Mouse (Mus musculus): ENCODE data around the gene Zfp689. TPM values are rescaled to one million over a fixed set of nuclear protein-coding genes. Genes with fewer than 3 reads are reported as not detected.

Gene Zfp689
- 1.2 TPM for polyA plus RNA-seq (2014; fragmentation: Illumina TruSeq; extraction: RNeasy Lipid Tissue Mini Kit (QIAGEN cat#74804); ENCODE audit: low read depth, low replicate concordance)

DNA sequence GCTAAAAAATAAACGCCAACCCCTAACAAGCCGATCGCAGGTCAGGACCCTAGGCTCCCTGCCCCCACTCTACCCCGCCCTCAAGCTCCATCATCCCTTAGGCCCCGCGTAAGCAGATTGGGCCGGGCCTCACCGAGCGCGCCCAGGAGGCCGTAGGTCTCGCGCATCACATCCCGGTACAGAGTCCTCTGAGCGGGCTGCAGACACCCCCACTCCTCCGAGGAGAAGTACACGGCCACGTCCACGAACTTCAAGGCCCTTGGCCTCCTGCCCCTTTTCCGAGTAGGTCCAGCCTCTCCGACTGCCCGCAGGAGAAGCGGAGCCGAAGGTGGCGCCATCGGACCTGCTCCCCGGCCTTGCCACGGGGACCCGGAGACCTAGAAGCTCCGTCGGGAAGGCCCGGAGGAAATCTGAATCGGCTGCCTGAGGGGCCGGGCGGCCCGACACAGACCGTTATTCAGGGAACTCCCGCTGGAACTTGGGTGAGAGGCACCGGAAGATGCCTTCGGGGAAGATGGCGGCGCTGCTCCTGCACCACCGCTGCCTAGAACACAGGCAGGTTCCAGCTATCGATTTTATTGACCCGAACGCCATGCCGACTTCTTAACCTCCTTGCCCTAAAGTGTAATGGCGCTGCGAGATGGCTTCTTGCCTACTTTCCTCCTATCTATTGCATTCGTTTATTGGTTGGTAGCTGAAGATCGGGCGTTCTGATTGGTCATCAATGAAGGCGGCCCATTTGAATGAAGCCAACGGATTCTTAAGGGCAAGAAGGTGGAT is at the start of gene Zfp689:
Zfp689 (minus strand) TSS at position 638 of the 780 bp plus-strand sequence.

DNA sequence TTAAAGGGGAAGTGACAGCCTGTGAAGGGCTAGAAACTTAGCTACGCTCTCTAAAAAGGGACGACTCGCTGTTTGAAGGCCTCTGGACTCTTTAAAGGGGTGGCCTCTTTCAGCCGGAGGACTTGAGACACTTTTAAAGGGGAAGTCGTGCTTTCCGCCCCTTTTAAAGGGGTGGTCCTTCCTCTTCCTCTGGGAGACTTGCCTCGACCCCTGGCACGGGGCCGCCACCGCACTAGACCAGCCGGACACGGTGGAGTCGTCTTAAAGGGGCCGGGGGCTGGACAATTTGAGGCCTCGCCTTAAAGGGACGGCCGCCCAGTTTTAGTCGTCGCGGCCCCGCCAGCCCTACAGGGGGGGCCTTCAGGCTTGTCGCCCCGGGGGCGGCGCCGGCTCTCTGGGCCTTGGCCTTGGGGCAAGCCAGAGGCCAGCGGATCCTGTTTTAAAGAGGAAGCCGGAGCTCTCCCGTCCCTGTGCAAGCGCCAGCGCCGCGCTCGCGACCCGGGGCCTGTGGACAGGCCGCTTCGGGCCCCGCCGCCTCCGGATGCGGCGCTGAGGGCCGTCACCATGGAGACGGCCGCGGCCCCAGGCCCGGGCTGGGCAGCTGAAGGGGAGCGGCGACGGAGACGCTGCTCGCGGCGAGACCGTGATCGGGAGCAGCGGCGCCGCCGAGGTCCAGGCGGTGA is 29.8 kb upstream of the Zfp689 start, which contains the start of gene Fbrs:
Fbrs (plus strand) TSS at position 565 of the 683 bp plus-strand sequence.

DNA sequence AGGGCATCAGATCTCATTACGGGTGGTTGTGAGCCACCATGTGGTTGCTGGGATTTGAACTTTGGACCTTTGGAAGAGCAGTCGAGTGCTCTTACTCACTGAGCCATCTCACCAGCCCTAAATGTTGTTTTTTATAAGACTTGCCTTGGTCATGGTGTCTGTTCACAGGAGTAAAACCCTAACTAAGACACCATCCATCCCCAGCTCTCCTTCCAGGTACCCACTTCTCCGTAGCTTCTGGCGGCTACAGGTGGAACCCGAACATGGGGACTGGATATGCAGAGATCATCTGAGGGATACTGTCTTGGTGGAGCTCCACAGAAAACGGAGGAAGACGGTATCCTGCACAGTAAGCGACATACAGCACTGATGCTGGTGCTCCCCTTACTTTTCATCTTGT is 10.4 kb upstream of the Zfp689 start, which contains the start of gene Prr14:
Prr14 (plus strand) TSS at position 301 of the 400 bp plus-strand sequence.

DNA sequence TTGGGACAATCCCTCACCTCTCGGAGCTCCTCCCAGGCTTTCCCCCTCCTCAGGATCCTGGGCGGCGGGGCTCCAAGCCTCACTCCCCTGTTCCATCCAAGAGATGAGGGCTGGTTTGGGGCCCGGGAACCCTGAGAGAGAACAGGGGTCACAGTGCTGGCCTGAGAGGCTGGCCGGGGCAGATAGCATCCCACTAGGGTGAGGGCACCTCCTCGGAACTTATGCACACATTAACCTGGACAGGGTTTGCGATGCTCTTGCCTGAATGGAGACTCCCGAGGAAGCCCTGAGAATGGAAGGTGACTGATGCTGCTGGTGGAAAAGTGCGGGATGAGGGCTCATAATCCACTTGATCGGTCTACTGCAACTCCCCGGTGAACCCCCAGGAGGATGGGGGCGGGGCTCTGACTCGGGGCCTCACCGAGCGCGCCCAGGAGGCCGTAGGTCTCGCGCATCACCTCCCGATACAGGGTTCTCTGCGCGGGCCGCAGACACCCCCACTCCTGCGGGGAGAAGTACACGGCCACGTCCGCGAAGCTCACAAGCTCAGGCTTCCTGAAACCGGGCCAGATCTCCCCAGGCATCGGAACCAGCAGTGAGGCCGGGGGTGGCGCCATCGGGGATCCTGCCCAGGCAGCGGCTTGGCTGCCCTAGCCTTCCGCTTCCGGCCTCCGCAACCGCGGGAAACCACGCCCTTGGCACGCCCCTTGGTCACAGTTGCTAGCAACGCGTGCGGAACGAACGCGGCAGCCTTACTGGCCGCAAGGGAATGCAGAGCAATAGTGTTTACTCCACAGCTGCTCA is 27.4 kb downstream of the Zfp689 start, which contains the start of gene Zfp688:
Zfp688 (minus strand) TSS at position 681 of the 804 bp plus-strand sequence.

DNA sequence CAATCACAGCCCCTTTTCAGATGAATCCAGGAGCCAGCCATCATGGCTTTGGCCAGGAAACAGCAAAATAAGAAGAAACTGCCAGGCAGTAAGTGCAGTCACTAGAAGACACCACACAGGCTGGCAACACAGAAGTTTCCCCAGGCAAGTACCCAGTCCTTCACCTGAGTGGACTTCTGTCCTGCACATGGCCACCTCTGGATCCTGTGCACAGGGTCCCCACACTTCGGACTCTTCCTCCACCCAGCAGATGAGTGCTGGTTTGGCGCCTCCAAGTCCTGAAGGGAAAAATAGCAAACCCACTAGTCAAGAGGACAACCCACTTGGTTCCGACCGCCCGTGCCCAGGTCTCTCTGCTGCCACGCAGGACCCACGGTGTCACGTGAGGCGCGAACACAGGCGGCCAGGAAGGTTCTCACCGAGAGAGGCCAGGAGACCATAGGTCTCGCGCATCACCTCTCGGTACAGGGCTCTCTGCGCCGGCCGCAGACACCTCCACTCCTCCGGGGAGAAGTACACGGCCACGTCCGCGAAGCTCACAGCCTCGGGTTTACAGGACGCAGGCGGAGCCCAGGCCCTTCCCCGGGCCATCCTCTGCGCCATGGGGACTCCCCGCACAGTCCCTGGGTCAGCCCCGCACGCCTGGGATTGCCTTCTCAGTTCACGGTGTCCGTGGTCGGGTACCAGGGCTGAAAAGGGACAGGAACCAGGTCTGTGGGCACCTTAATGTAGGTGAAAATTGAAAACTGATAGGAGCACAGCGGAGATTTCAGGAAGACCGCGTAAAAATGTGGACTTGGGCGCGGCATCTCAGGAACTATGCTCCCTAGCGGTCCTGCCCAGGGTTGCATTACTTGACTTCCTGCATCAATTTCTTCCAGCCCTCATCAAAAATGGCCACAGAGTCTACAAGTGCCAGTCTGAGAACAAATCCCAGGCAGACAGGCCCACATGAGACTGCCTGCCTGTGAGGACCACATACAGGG is 42.7 kb downstream of the Zfp689 start, which contains the start of gene Zfp764:
Zfp764 (minus strand) TSS at position 821 of the 986 bp plus-strand sequence.

DNA sequence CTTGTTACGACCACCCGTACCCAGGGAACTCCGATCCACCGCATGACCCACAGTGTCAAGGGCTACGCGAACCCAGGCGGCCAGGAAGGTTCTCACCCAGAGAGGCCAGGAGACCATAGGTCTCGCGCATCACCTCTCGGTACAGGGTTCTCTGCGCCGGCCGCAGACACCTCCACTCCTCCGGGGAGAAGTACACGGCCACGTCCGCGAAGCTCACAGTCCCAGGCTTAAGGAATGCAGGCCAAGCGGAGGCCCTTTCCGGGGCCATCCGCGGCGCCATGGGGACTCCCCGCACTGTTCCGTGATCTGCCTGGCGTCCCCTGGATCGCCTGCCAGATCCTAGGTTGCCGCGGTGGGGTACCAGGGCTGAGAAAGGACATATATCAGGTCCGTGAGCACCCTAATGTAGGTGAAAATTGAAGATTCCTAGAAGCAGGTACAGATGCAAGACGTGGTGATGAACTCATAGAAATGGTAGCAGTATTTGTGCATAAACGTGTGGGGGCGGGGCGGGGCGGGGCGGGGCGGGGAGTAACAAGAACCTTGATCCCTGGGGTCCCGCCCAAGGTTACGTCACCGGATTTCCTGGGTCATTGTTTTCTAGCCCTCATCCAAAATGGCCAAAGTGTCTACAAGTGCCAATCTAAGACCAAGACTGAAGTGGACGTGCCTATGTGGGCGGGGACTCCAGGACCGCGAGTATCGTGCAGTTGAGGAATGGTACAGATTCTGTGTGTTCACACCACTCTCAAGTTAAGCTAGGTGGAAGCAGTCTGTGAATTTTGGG is 55.6 kb downstream of the Zfp689 start, which contains the start of gene E430018J23Rik:
E430018J23Rik (minus strand) TSS at position 473 of the 787 bp plus-strand sequence.

Other genes starting within 250 kb of the Zfp689 start
- 17.1 TPM for gene Tbc1d10b, start 240.7 kb downstream of the Zfp689 start, polyA plus RNA-seq (2014; fragmentation: Illumina TruSeq; extraction: RNeasy Lipid Tissue Mini Kit (QIAGEN cat#74804); ENCODE audit: low read depth, low replicate concordance)
- gene Mylpf, start 240.3 kb downstream of the Zfp689 start, polyA plus RNA-seq (2014; fragmentation: Illumina TruSeq; extraction: RNeasy Lipid Tissue Mini Kit (QIAGEN cat#74804); ENCODE audit: low read depth, low replicate concordance) = 1.8 TPM
- 7.7 TPM for gene Zfp553, start 216.1 kb downstream of the Zfp689 start, polyA plus RNA-seq (2014; fragmentation: Illumina TruSeq; extraction: RNeasy Lipid Tissue Mini Kit (QIAGEN cat#74804); ENCODE audit: low read depth, low replicate concordance)
- 6.4 TPM for gene Sept1, start 216.0 kb downstream of the Zfp689 start, polyA plus RNA-seq (2014; fragmentation: Illumina TruSeq; extraction: RNeasy Lipid Tissue Mini Kit (QIAGEN cat#74804); ENCODE audit: low read depth, low replicate concordance)
- 10.7 TPM for gene Zfp771, start 204.9 kb downstream of the Zfp689 start, polyA plus RNA-seq (2014; fragmentation: Illumina TruSeq; extraction: RNeasy Lipid Tissue Mini Kit (QIAGEN cat#74804); ENCODE audit: low read depth, low replicate concordance)
- 36.3 TPM for gene Dctpp1, start 188.4 kb downstream of the Zfp689 start, polyA plus RNA-seq (2014; fragmentation: Illumina TruSeq; extraction: RNeasy Lipid Tissue Mini Kit (QIAGEN cat#74804); ENCODE audit: low read depth, low replicate concordance)
- gene Sephs2, start 175.1 kb downstream of the Zfp689 start, polyA plus RNA-seq (2014; fragmentation: Illumina TruSeq; extraction: RNeasy Lipid Tissue Mini Kit (QIAGEN cat#74804); ENCODE audit: low read depth, low replicate concordance) = 26.0 TPM
- gene Itgal, start 152.9 kb downstream of the Zfp689 start, polyA plus RNA-seq (2014; fragmentation: Illumina TruSeq; extraction: RNeasy Lipid Tissue Mini Kit (QIAGEN cat#74804); ENCODE audit: low read depth, low replicate concordance) = 0.81 TPM
- gene Zfp768, start 103.6 kb downstream of the Zfp689 start, polyA plus RNA-seq (2014; fragmentation: Illumina TruSeq; extraction: RNeasy Lipid Tissue Mini Kit (QIAGEN cat#74804); ENCODE audit: low read depth, low replicate concordance) = 33.8 TPM
- 3.9 TPM for gene Zfp747, start 73.1 kb downstream of the Zfp689 start, polyA plus RNA-seq (2014; fragmentation: Illumina TruSeq; extraction: RNeasy Lipid Tissue Mini Kit (QIAGEN cat#74804); ENCODE audit: low read depth, low replicate concordance)
- 1.5 TPM for gene 9130019O22Rik, start 62.0 kb downstream of the Zfp689 start, polyA plus RNA-seq (2014; fragmentation: Illumina TruSeq; extraction: RNeasy Lipid Tissue Mini Kit (QIAGEN cat#74804); ENCODE audit: low read depth, low replicate concordance)
- 3.4 TPM for gene E430018J23Rik, start 55.5 kb downstream of the Zfp689 start, polyA plus RNA-seq (2014; fragmentation: Illumina TruSeq; extraction: RNeasy Lipid Tissue Mini Kit (QIAGEN cat#74804); ENCODE audit: low read depth, low replicate concordance)
- 4.4 TPM for gene Zfp764, start 42.3 kb downstream of the Zfp689 start, polyA plus RNA-seq (2014; fragmentation: Illumina TruSeq; extraction: RNeasy Lipid Tissue Mini Kit (QIAGEN cat#74804); ENCODE audit: low read depth, low replicate concordance)
- 3.6 TPM for gene Zfp688, start 27.1 kb downstream of the Zfp689 start, polyA plus RNA-seq (2014; fragmentation: Illumina TruSeq; extraction: RNeasy Lipid Tissue Mini Kit (QIAGEN cat#74804); ENCODE audit: low read depth, low replicate concordance)
- 35.5 TPM for gene Prr14, start 10.5 kb upstream of the Zfp689 start, polyA plus RNA-seq (2014; fragmentation: Illumina TruSeq; extraction: RNeasy Lipid Tissue Mini Kit (QIAGEN cat#74804); ENCODE audit: low read depth, low replicate concordance)
- 34.1 TPM for gene Fbrs, start 30.0 kb upstream of the Zfp689 start, polyA plus RNA-seq (2014; fragmentation: Illumina TruSeq; extraction: RNeasy Lipid Tissue Mini Kit (QIAGEN cat#74804); ENCODE audit: low read depth, low replicate concordance)
- gene Srcap, start 62.8 kb upstream of the Zfp689 start, polyA plus RNA-seq (2014; fragmentation: Illumina TruSeq; extraction: RNeasy Lipid Tissue Mini Kit (QIAGEN cat#74804); ENCODE audit: low read depth, low replicate concordance) = 15.8 TPM
- gene Gm42715, start 70.4 kb upstream of the Zfp689 start, polyA plus RNA-seq (2014; fragmentation: Illumina TruSeq; extraction: RNeasy Lipid Tissue Mini Kit (QIAGEN cat#74804); ENCODE audit: low read depth, low replicate concordance) = 14.5 TPM
- gene Tmem265, start 112.2 kb upstream of the Zfp689 start, polyA plus RNA-seq (2014; fragmentation: Illumina TruSeq; extraction: RNeasy Lipid Tissue Mini Kit (QIAGEN cat#74804); ENCODE audit: low read depth, low replicate concordance) = not detected
- 24.2 TPM for gene Phkg2, start 124.2 kb upstream of the Zfp689 start, polyA plus RNA-seq (2014; fragmentation: Illumina TruSeq; extraction: RNeasy Lipid Tissue Mini Kit (QIAGEN cat#74804); ENCODE audit: low read depth, low replicate concordance)
- 10.8 TPM for gene Ccdc189, start 139.4 kb upstream of the Zfp689 start, polyA plus RNA-seq (2014; fragmentation: Illumina TruSeq; extraction: RNeasy Lipid Tissue Mini Kit (QIAGEN cat#74804); ENCODE audit: low read depth, low replicate concordance)
- 30.3 TPM for gene Rnf40, start 139.6 kb upstream of the Zfp689 start, polyA plus RNA-seq (2014; fragmentation: Illumina TruSeq; extraction: RNeasy Lipid Tissue Mini Kit (QIAGEN cat#74804); ENCODE audit: low read depth, low replicate concordance)
- gene Zfp629, start 166.6 kb upstream of the Zfp689 start, polyA plus RNA-seq (2014; fragmentation: Illumina TruSeq; extraction: RNeasy Lipid Tissue Mini Kit (QIAGEN cat#74804); ENCODE audit: low read depth, low replicate concordance) = 19.1 TPM